Mouse (Mus musculus): ENCODE data around the gene Iqcm.
"Not testable (repeated sequence)": the region's sequence is repeated elsewhere in the genome, so short reads cannot be mapped to it uniquely, and the experiment has no call there.

Iqcm gene

GRCm38 (mm10) chr8:75448394-75448793 lies at the start of gene Iqcm:
TSS of gene Iqcm (plus strand) at chr8:75448694.
- DNase-seq (ENCODE audit: low spot score in 2 of 2) = no peak

- no peak for DNase-seq (ENCODE audit: low spot score in 2 of 2)
These were observed 42.0 kb upstream of the Iqcm start, which contains the start of gene Gm10358 for GRCm38 (mm10) chr8:75406489-75406888. TSS of gene Gm10358 (minus strand) at chr8:75406589.

DNA sequence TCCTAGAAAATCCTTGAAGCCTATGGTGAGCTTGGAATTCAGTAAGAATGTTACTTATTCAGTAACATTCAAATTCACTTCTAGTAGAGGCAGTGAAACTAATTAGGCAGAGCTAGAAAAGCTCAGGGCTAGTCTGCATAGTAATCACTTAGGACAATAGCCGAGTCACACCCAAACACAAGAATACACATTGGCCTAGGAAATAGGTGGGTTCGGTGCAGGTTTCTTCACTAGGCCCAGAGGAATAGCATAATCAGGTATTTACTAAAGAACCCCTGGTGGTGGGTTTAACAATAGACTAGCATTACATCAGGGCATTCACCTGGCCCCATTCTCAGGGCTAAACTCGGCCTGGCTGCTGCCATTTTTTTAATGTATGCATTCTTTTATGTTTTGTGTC lies 32.8 kb upstream of the Iqcm start:
- DNase-seq (ENCODE audit: low spot score in 2 of 2) = not testable (repeated sequence)

GRCm38 (mm10) chr8:75476756-75477155 lies 28.3 kb downstream of the Iqcm start:
- no peak for DNase-seq (ENCODE audit: low spot score in 2 of 2)

DNA sequence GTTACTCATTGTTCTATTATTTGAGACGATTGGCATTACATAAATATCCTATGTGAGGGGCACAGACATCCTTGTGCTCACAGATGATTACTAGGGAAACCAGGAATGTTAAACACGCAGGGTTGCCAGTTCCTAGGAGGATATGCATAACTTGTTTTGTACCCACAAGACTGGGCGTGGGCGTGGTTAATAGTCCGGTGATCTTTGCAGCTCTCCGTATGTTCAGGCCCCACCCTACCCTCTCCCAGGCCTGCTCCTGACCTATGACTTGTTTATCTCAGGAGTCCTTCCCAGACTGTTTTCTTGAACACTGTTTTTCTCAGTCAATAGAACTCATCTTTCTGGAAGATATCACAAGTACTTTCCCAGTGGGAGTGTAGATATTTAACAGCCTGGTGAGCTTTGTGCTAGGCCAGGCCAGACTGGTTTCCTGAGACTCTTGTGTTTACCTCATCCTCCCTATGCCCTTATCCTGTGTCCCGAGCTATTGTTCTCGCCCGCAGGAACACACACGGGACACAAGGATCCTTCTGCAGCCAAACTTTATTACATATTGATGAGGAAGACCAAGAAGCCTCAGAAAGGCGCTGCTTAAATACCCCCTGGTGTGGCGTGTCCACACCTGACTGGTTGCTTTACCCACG lies 40.7 kb downstream of the Iqcm start:
- no peak for DNase-seq (ENCODE audit: low spot score in 2 of 2)

DNA sequence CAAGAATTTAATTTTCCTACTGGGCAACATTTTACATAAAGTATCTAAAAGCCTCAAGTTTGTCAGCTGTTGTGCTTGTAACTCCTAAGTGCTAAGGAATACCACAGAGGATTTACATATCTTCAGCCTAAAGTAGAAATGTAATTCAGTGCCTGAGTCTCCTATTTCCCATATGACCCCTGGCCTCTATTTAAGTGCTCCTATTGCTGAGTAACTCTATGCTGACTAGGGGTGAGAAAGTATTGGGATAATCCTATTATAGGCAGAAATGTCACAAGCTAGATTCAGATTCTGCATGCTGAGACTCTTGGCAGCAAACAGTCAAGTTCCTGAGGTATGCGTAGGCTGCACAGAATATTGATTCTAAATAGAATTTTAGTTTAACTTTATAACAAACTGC lies 60.8 kb downstream of the Iqcm start:
- DNase-seq (ENCODE audit: low spot score in 2 of 2) = no peak

DNA sequence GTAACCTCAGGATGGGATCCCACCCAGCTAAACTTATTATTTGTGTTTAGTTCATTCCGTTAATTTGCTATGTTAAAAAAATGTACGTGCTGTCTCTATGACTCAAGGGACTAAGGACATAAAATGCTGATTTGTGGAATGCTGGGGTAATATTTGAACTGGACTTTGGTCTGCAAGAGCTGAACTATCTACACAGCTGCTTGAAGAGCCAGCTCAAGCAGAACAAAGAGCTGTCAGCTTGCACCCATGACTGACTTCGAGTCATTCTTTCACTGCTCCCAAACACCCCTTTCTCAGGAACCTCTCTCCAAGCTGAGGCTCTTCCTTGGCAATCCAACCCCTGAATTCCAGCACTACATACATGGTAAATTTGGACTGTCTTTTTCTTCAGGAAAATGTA lies 65.3 kb downstream of the Iqcm start:
- no peak for DNase-seq (ENCODE audit: low spot score in 2 of 2)

GRCm38 (mm10) chr8:75549284-75549683 lies 100.8 kb downstream of the Iqcm start:
- no peak for DNase-seq (ENCODE audit: low spot score in 2 of 2)

DNA sequence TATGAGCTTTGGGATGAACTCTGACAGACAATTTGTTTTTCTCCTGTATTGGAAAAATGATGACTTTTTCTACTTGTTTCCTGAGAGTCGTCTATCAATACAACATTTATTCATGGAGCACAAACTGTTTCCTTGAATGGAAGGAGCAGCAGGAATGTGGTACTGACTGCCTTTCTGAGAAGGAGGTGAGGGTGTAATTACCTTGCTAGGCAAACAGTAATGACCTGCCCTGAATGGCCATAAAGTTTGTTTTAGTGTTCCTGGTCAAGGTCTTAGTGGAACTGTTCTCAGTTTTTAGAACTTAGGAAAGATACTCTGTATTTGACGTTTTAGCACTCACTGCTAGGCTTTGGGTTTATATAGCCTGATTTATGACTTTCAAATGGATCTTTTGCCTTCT lies 147.8 kb downstream of the Iqcm start:
- no peak for DNase-seq (ENCODE audit: low spot score in 2 of 2)

- no peak for DNase-seq (ENCODE audit: low spot score in 2 of 2)
These were observed 194.5 kb downstream of the Iqcm start for GRCm38 (mm10) chr8:75642958-75643357.

GRCm38 (mm10) chr8:75659287-75659686 lies 210.8 kb downstream of the Iqcm start:
- DNase-seq (ENCODE audit: low spot score in 2 of 2) = no peak

- no peak for DNase-seq (ENCODE audit: low spot score in 2 of 2)
These were observed 298.1 kb downstream of the Iqcm start for GRCm38 (mm10) chr8:75746561-75746960.

DNA sequence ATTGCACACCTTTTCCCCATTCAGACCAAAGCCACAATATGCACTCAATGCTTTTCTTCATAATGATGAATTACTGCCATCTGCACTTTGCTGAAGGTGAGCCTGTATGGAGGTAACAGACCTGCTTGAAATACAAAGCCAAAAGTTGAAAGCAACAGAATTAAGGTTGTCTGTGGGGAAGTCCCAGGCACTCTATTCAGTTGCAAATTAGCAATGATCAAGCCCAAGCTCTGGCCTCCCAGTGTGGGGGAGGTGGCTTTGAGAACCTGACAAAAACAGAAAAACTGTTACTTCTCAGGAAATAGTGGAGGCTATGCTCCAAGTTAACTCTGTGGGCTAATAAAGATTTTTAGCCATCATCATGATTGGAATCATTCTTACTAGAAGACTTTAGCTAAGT lies 307.1 kb downstream of the Iqcm start:
- DNase-seq (ENCODE audit: low spot score in 2 of 2) = no peak

- no peak for DNase-seq (ENCODE audit: low spot score in 2 of 2)
These were observed 380.1 kb downstream of the Iqcm start for GRCm38 (mm10) chr8:75828468-75829132.

DNA sequence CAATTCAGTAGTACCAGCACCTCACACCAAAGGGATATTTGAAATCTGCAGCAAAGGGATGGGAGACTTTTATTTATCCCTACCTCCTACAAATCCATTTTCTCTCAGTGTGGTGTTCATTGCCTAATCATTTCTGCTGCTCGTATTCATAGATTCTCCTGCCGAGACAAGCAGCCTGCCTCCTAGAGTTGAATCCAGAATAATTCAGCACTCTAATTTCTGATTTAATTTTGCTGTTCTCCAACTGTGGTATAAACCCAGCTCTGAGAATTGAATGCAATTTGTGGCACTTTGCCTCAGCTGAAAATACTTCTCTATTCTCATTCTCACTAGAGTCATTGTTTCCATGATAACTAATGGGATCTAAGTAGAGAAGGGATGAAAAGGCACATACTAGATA lies 386.8 kb downstream of the Iqcm start:
- DNase-seq (ENCODE audit: low spot score in 2 of 2) = no peak

- no peak for DNase-seq (ENCODE audit: low spot score in 2 of 2)
These were observed 469.3 kb downstream of the Iqcm start for GRCm38 (mm10) chr8:75917603-75918344.

DNA sequence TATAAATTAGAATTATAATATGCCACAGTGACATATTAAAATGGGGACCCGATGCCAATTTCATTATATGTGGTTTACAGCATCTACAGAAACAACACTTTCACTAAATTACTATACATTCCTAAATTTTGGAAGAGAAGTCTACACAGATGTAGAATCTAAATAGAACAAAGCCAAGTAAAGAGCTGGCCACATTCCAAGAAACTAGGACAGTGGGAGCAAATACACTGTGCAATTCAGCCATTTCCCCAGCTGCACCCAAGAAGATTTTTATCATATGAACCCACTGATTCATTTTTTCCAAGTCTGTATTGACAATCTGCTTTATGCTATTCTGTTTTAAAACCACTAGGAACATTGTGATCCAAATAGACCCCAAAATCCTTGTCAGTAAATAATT lies 500.7 kb downstream of the Iqcm start:
- no peak for DNase-seq (ENCODE audit: low spot score in 2 of 2)

DNA sequence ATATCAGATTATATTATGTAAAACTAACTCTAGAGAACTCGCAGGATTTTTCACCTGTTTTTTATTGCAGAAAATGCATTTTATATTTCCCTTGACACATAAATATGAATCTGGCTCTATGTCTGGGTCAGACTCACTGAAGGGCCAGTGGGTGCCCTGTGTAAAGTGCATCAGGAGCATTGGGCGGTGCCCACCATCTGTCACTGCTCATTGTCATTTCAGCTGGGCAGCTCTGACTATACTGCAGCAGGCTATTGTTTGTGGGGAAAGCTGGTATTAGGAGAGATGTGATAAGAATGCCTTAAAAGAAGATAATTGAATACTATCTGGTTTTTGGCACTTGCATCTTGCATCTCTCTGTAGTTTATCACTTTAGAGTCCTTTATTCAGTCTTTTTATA lies 507.5 kb downstream of the Iqcm start:
- no peak for DNase-seq (ENCODE audit: low spot score in 2 of 2)

DNA sequence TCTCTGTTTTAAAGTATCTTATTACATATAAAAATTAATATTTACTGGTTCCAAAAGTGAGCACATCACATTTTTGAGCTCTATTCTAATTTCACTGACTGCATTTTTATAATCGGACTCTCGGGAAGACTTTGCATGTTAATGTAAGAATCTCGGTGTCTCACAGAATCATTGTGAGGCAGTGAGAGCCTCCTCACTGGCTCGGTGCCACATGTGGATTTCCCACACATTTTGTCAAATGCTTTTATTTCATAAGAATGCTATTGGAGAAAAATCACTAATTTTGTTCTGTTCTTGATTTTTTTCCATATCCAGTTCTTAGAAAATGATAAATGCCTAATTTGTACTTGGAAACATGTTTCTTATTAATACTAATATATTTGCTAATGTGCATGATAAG lies 570.0 kb downstream of the Iqcm start:
- no peak for DNase-seq (ENCODE audit: low spot score in 2 of 2)

All from urinary bladder, postnatal 36 days (tissue).